Mouse (Mus musculus) forebrain, embryonic 13.5 days (tissue): ENCODE measurements around the gene Sec11a. TPM values are rescaled to one million over a fixed set of nuclear protein-coding genes. Genes with fewer than 3 reads are reported as not detected.

Source experiments
- ATAC-seq: fragments of 200-750 bp; cut with Nextera tagmentation; 2 replicates; pipeline ENCODE4 v1.8.0; 2017
- H3K27ac ChIP-seq: fragments of 300-500 bp; sonication (generic); 2 replicates; pipeline ENCODE4 v1.5.1; 2015; ENCODE audit warnings: inconsistent platforms, mild to moderate bottlenecking, moderate library complexity
- H3K27me3 ChIP-seq: fragments of 300-500 bp; sonication (generic); 2 replicates; pipeline ENCODE4 v1.6.1; 2015; ENCODE audit warnings: mild to moderate bottlenecking, inconsistent platforms
- H3K36me3 ChIP-seq: fragments of 300-500 bp; sonication (generic); 2 replicates; pipeline ENCODE4 v1.6.1; 2015; ENCODE audit warnings: mild to moderate bottlenecking, inconsistent platforms; ENCODE audit not compliant: poor library complexity, severe bottlenecking
- H3K4me1 ChIP-seq: fragments of 300-500 bp; sonication (generic); 2 replicates; pipeline ENCODE4 v1.6.1; 2015; ENCODE audit warnings: inconsistent platforms
- H3K4me2 ChIP-seq: fragments of 300-500 bp; sonication (generic); 2 replicates; pipeline ENCODE4 v1.6.1; 2015; ENCODE audit warnings: inconsistent platforms, mild to moderate bottlenecking, moderate library complexity
- H3K4me3 ChIP-seq: fragments of 300-500 bp; sonication (generic); 2 replicates; pipeline ENCODE4 v1.5.1; 2015; ENCODE audit warnings: mild to moderate bottlenecking, inconsistent platforms
- H3K9ac ChIP-seq: fragments of 300-500 bp; sonication (generic); 2 replicates; pipeline ENCODE4 v1.6.1; 2015; ENCODE audit warnings: mild to moderate bottlenecking, inconsistent platforms
- H3K9me3 ChIP-seq: fragments of 300-500 bp; sonication (generic); replicated peaks from 2 replicates; pipeline ENCODE4 v1.6.1; 2016; ENCODE audit warnings: inconsistent platforms
- WGBS: fragments of 180-500 bp; shearing (Covaris S2); methylation state at CpG from one replicate; pipeline ENCODE4 v1.1.7; 2015; 5-methylcytosine and 5-hydroxymethylcytosine counted together
- polyA plus RNA-seq: library from polyadenylated mRNA; unstranded; fragments of >200 nt; fragmentation: Nextera tagmentation; extraction: Ambion mirVana; gene quantifications from 2 replicates; pipeline ENCODE4 v1.2.1, GENCODE M21; 2015

Sec11a gene
- polyA plus RNA-seq, 1 experiment from 2014 or later: 169 TPM

GRCm38 (mm10) chr7:80889841-80890241, 57.7 kb downstream of the Sec11a start:
- Histone ChIP-seq H3K9me3 (no peaks in the 10 kb centered on the region), H3K36me3 (peaks cover 48% of the 10 kb centered on the region), H3K4me2 (no peak overlapping the region), H3K4me3 (no peak overlapping the region), H3K27me3 (no peaks in the 10 kb centered on the region), H3K27ac (peak overlapping the region; percentile 87), H3K9ac (peak overlapping the region; percentile 43; the same call in 1 of the 2 replicates), H3K4me1 (peaks cover 13% of the 10 kb centered on the region)
- ATAC-seq: no peak
- whole genome bisulfite sequencing: 86% methylated on average over 13 of the region's 13 CpGs

DNA sequence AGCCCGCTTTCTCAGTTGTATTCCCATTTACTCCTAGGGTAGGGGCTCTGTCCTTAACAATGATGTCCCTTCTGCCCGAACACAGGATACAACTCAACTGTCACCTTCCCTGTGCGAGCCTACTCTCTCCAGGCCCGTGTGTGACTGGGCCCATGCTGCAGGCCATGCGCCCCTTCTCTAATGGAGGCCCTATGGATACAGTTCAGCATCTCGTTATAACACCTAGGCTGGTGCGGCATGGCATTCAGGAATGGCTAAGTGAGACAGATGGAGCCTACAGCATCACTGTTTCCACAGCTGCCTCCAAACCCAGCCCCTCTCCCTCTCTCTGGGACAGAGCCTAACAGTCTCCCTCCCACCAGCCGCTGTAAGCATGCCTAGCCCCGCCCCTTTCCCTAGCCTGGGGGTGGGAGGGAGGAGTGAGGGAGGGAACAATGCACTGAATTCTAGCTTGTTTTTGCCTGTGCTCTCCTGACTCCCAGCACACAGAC, 58.5 kb downstream of the Sec11a start:
- 0 out of 2 replicates have a peak overlapping the region, but pooled peaks have one; percentile 10 for H3K4me2 ChIP-seq
- peak overlapping the region; percentile 43 for H3K9ac ChIP-seq
- H3K27ac ChIP-seq: peak overlapping the region; percentile 87
- peaks cover 46% of the 10 kb centered on the region for H3K36me3 ChIP-seq
- H3K4me1 ChIP-seq: peaks cover 13% of the 10 kb centered on the region
- H3K27me3 ChIP-seq: no peaks in the 10 kb centered on the region
- H3K4me3 ChIP-seq: no peak overlapping the region
- ATAC-seq: peak; percentile 87
- WGBS: 44% methylated on average over 8 of the region's 9 CpGs
- H3K9me3 ChIP-seq: no peaks in the 10 kb centered on the region

DNA sequence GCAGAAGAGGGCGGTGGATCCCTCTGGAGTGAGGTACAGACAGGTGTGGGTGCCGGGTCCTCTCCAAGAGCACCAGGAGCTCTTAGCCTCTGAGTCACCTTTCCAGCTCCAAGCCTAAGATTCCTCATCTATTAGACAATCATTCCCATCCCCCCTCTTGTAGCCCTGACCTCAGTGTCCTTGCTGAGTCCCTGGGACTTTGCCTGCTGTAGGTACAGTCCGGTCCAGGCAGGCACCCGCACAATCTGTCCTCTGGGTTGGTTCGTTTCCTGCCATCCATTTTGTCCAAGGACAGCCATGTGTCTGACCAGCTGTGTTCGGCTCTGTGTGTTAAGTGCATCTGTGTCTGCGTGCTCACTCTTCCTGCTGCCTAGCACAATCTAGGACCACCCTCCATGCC, 59.0 kb downstream of the Sec11a start:
- 78% methylated on average over 7 of the region's 7 CpGs for WGBS
- peak overlapping the region; percentile 8; the same call in 1 of the 2 replicates for H3K9ac ChIP-seq
- peaks cover 13% of the 10 kb centered on the region for H3K4me1 ChIP-seq
- H3K9me3 ChIP-seq: no peaks in the 10 kb centered on the region
- no peaks in the 10 kb centered on the region for H3K27me3 ChIP-seq
- peak; percentile 34 for ATAC-seq
- H3K4me3 ChIP-seq: no peak overlapping the region
- H3K36me3 ChIP-seq: peaks cover 41% of the 10 kb centered on the region
- peak overlapping the region; percentile 87 for H3K27ac ChIP-seq
- 0 out of 2 replicates have a peak overlapping the region, but pooled peaks have one; percentile 10 for H3K4me2 ChIP-seq

DNA sequence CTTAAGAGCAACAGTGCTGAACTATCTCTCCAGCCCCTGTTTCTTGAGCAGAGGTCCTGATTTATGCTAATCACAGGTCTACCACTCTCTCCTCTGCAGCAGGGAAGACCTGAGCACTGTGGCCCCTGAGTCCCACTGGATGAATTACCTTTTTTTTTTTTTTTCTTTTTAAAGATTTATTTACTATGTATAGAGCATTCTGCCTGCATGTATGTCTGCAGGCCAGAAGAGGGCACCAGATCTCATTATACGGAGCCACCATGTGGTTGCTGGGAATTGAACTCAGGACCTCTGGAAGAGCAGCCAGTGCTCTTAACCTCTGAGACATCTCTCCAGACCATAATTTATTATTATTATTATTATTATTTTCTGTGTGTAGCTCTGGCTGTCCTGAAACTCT, 61.9 kb downstream of the Sec11a start:
- no peak overlapping the region for H3K27ac ChIP-seq
- H3K36me3 ChIP-seq: peaks cover 12% of the 10 kb centered on the region
- no peaks in the 10 kb centered on the region for H3K27me3 ChIP-seq
- no peak overlapping the region for H3K9ac ChIP-seq
- 26% methylated on average over 1 of the region's 1 CpGs for WGBS
- H3K4me3 ChIP-seq: no peak overlapping the region
- H3K4me1 ChIP-seq: peaks cover 16% of the 10 kb centered on the region
- no peaks in the 10 kb centered on the region for H3K9me3 ChIP-seq
- no peak overlapping the region for H3K4me2 ChIP-seq
- ATAC-seq: no peak

DNA sequence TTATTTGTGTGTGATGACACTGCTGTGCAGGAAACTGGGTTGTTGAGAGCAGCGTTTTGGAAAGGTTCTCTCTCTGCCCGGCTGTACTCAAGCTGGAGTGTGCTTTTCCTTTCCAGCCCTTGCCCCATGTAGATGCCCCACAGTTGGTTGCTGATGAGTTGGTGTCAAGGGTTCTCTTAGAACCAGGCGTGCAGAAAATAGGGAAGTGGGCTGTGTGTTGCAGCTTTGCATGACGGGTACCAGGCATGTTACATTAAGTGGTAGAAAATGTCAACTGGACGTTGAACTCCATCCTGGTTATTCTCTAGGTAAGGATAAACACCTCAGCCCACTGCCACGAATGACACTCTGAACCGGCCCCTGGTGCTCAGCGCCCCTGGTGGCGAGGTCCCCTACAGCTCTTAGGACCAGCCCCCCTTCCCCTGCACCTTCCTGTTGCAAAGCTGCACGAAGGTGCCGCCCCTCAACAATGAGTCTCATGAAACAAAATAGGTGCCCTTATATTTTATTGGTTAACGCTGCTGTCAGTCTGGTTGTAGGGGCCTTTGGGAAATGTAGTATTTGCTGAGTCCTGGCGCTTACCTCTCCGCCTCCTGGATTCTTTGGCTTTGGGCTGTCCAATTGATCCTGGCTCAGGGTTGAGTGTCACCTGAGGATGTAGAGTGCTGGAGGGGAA, 64.6 kb downstream of the Sec11a start:
- Histone ChIP-seq H3K4me2 (peak overlapping the region; percentile 45), H3K9ac (no peak overlapping the region), H3K27me3 (no peaks in the 10 kb centered on the region), H3K27ac (no peak overlapping the region), H3K9me3 (no peaks in the 10 kb centered on the region), H3K4me3 (no peak overlapping the region), H3K4me1 (0 out of 2 replicates have a peak, but pooled peaks cover 3% of the 10 kb centered on the region), H3K36me3 (peaks cover 7% of the 10 kb centered on the region)
- 25% methylated on average over 14 of the region's 14 CpGs for WGBS
- peak; percentile 87 for ATAC-seq

DNA sequence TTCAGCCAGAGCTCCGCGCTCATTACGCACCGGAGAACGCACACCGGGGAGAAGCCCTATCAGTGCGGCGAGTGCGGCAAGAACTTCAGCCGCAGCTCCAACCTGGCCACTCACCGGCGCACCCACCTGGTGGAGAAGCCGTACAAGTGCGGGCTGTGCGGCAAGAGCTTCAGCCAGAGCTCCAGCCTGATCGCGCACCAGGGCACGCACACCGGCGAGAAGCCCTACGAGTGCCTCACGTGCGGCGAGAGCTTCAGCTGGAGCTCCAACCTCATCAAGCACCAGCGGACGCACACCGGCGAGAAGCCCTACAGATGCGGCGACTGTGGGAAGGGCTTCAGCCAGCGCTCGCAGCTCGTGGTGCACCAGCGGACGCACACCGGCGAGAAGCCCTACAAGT, 71.9 kb downstream of the Sec11a start:
- peaks cover 28% of the 10 kb centered on the region for H3K27me3 ChIP-seq
- H3K4me3 ChIP-seq: no peak overlapping the region
- no peaks in the 10 kb centered on the region for H3K4me1 ChIP-seq
- H3K36me3 ChIP-seq: peaks cover 76% of the 10 kb centered on the region
- 18% methylated on average over 37 of the region's 37 CpGs for WGBS
- no peak for ATAC-seq
- no peaks in the 10 kb centered on the region for H3K9me3 ChIP-seq
- no peak overlapping the region for H3K9ac ChIP-seq
- H3K4me2 ChIP-seq: no peak overlapping the region
- H3K27ac ChIP-seq: no peak overlapping the region

- Histone ChIP-seq H3K36me3 (peaks cover 89% of the 10 kb centered on the region), H3K4me2 (no peak overlapping the region)
Observed at GRCm38 (mm10) chr7:80873631-80874030, 73.9 kb downstream of the Sec11a start.

GRCm38 (mm10) chr7:80873038-80873437, 74.5 kb downstream of the Sec11a start:
- Histone ChIP-seq H3K27me3 (peaks cover 28% of the 10 kb centered on the region), H3K27ac (no peak overlapping the region), H3K9ac (no peak overlapping the region), H3K4me1 (no peaks in the 10 kb centered on the region), H3K9me3 (no peaks in the 10 kb centered on the region), H3K4me3 (no peak overlapping the region), H3K36me3 (peaks cover 95% of the 10 kb centered on the region), H3K4me2 (no peak overlapping the region)
- WGBS: 84% methylated on average over 5 of the region's 5 CpGs
- ATAC-seq: no peak

More at GRCm38 (mm10) chr7:80873631-80874030, 73.9 kb downstream of the Sec11a start:
- H3K27me3 ChIP-seq: peaks cover 28% of the 10 kb centered on the region
- H3K4me3 ChIP-seq: no peak overlapping the region
- 98% methylated on average over 2 of the region's 2 CpGs for WGBS
- H3K9ac ChIP-seq: no peak overlapping the region
- no peaks in the 10 kb centered on the region for H3K4me1 ChIP-seq
- no peak for ATAC-seq
- H3K27ac ChIP-seq: no peak overlapping the region
- no peaks in the 10 kb centered on the region for H3K9me3 ChIP-seq

DNA sequence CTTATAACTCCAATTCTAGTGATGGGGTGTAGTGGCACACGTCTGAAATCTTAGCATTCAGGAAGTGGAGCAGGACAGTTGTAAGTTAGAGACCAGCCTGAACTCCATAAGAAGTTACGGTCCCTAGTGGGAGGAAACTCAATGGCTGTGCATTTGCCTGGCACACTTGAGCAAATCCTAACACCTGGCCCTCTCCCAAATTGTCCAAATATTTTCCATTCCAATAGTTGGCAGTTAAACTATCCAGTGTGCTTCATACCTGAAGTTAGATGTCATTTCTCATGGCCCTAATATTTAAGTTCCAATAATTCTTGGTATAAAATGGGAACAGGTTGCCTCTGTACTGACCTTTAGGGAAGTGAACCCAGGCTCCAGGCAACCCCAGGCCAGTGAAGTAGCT, 78.9 kb downstream of the Sec11a start:
- H3K9me3 ChIP-seq: no peaks in the 10 kb centered on the region
- peaks cover 4% of the 10 kb centered on the region for H3K27me3 ChIP-seq
- no peak for ATAC-seq
- 89% methylated on average over 2 of the region's 2 CpGs for WGBS
- no peak overlapping the region for H3K4me2 ChIP-seq
- H3K27ac ChIP-seq: no peak overlapping the region
- H3K9ac ChIP-seq: no peak overlapping the region
- H3K4me1 ChIP-seq: peaks cover 29% of the 10 kb centered on the region
- H3K36me3 ChIP-seq: peaks cover 95% of the 10 kb centered on the region
- no peak overlapping the region for H3K4me3 ChIP-seq

DNA sequence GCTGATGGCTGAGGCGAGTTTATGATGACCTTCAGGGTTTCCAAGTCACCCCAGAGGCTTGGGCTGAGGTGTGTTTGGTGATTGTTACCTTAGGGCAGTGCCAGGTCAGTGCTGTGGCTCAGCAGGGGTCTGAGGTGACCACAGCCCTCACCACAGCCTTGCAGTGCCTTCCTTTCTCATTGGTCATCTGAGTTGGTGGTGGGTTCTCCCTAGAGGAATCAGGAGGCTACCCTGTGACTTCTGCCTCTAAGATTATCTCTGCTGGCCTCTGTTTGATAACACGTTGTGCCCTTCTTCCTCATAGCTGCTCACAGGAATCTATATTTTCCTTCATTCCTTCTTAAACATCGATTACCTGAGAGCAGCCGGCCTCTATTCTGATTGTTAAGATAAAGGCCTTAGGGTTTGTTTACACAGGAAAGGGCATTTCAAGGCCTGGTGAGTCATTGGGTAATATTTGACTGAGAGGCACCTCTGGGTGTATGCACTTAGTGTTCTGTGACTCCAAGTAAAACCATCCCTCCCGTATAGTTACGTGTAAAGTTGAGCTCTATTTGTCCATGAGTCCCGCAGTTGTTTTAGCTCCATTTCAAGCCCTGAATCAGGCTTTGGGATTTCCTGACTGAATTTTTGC, 80.9 kb downstream of the Sec11a start:
- 93% methylated on average over 7 of the region's 7 CpGs for WGBS
- Histone ChIP-seq H3K4me2 (no peak overlapping the region), H3K4me3 (no peak overlapping the region), H3K9me3 (no peaks in the 10 kb centered on the region), H3K27me3 (no peaks in the 10 kb centered on the region), H3K4me1 (peaks cover 49% of the 10 kb centered on the region), H3K36me3 (peaks cover 83% of the 10 kb centered on the region), H3K9ac (no peak overlapping the region), H3K27ac (no peak overlapping the region)
- no peak for ATAC-seq

DNA sequence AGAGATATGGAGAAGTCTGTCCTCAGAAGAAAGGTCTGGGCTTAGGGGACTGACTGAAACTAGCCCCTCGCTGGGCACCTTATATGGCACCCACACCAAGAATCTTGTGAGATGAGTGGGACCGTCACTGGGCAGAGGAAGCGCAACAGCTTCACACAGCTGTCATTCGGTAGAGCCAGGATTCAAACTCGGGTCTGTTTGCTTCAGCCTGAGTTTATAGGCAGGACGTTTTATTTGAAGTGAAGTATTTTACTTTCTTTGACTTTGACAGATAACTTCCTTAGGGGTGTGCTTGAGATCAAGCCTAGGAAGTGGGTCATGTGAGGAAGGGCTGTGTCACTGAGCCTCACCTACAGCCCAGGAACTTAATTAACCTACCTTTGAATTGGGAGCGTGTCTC, 82.1 kb downstream of the Sec11a start:
- Histone ChIP-seq H3K9ac (no peak overlapping the region), H3K36me3 (peaks cover 72% of the 10 kb centered on the region), H3K4me2 (no peak overlapping the region), H3K4me1 (peaks cover 53% of the 10 kb centered on the region), H3K27ac (no peak overlapping the region), H3K27me3 (no peaks in the 10 kb centered on the region), H3K9me3 (no peaks in the 10 kb centered on the region), H3K4me3 (no peak overlapping the region)
- WGBS: 95% methylated on average over 7 of the region's 7 CpGs
- ATAC-seq: no peak

DNA sequence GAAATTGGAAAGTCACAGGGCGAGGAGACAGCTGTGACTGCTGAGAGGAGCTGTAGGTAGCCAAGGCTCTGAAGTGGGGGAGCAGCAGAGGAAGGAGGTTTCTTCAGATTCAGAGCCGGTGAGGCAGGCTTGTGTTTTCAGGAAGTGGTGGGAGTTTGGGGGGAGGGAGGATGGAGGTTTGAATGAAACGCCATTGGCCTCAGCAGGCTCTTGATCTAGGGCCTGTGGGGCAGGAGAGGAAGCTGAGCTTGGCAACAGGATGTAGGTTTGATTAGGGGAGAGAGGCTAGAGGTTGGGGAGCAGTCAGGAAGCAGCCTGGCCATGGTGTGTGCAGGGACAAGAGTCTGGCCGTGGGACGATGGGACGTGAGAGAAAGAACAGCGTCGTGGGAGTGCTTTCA, 82.7 kb downstream of the Sec11a start:
- WGBS: 90% methylated on average over 8 of the region's 8 CpGs
- no peak overlapping the region for H3K27ac ChIP-seq

More for the DNA sequence above, 82.7 kb downstream of the Sec11a start:
- H3K9ac ChIP-seq: no peak overlapping the region
- no peak for ATAC-seq
- H3K9me3 ChIP-seq: no peaks in the 10 kb centered on the region
- peaks cover 65% of the 10 kb centered on the region for H3K36me3 ChIP-seq
- no peak overlapping the region for H3K4me3 ChIP-seq
- H3K4me2 ChIP-seq: peak overlapping the region; percentile 4; the same call in 1 of the 2 replicates
- peaks cover 57% of the 10 kb centered on the region for H3K4me1 ChIP-seq
- H3K27me3 ChIP-seq: no peaks in the 10 kb centered on the region
